Mouse (Mus musculus) liver, adult (tissue): ENCODE results near the gene Tsr1.
A peak's percentile ranks its signal among the peaks of the same experiment; 100 is the strongest.

Experiments
- GATA4 ChIP-seq: IDR thresholded peaks from 2 replicates; pipeline ENCODE4 v1.6.1; 2014; ENCODE audit warnings: mild to moderate bottlenecking, low read length; ENCODE audit not compliant: insufficient replicate concordance

The Tsr1 gene

GRCm38 (mm10) chr11:74897678-74898516, at the start of gene Tsr1:
TSS of gene Tsr1 (plus strand) at chr11:74898071.
- peak; percentile 21; the same call in 1 of the 2 replicates for TF ChIP-seq GATA4

GRCm38 (mm10) chr11:74850998-74851661, 46.7 kb upstream of the Tsr1 start:
- TF ChIP-seq GATA4 = no peak

GRCm38 (mm10) chr11:74857756-74858155, 40.1 kb upstream of the Tsr1 start:
- no peak for TF ChIP-seq GATA4

GRCm38 (mm10) chr11:74862129-74862528, 35.7 kb upstream of the Tsr1 start:
- TF ChIP-seq GATA4 = no peak

- TF ChIP-seq GATA4 = no peak
Observed at GRCm38 (mm10) chr11:74863471-74863870, 34.4 kb upstream of the Tsr1 start.

GRCm38 (mm10) chr11:74864421-74864820, 33.5 kb upstream of the Tsr1 start:
- no peak for TF ChIP-seq GATA4

GRCm38 (mm10) chr11:74865252-74865651, 32.6 kb upstream of the Tsr1 start:
- no peak for TF ChIP-seq GATA4

GRCm38 (mm10) chr11:74866640-74867039, 31.2 kb upstream of the Tsr1 start:
- no peak for TF ChIP-seq GATA4

- no peak for TF ChIP-seq GATA4
Observed at GRCm38 (mm10) chr11:74867181-74867580, 30.7 kb upstream of the Tsr1 start.

- TF ChIP-seq GATA4 = no peak
Observed at GRCm38 (mm10) chr11:74868046-74868760, 29.7 kb upstream of the Tsr1 start.

- TF ChIP-seq GATA4 = no peak
Observed at GRCm38 (mm10) chr11:74869603-74870002, 28.3 kb upstream of the Tsr1 start.

- no peak for TF ChIP-seq GATA4
Observed at GRCm38 (mm10) chr11:74870544-74870943, 27.3 kb upstream of the Tsr1 start.

GRCm38 (mm10) chr11:74870991-74871622, 26.8 kb upstream of the Tsr1 start:
- TF ChIP-seq GATA4 = no peak

GRCm38 (mm10) chr11:74874630-74875029, 23.2 kb upstream of the Tsr1 start:
- no peak for TF ChIP-seq GATA4

GRCm38 (mm10) chr11:74876801-74877200, 21.1 kb upstream of the Tsr1 start:
- TF ChIP-seq GATA4 = no peak

- TF ChIP-seq GATA4 = no peak
Observed at GRCm38 (mm10) chr11:74880999-74881398, 16.9 kb upstream of the Tsr1 start.

GRCm38 (mm10) chr11:74881979-74882378, 15.9 kb upstream of the Tsr1 start:
- no peak for TF ChIP-seq GATA4
